ENCODE assay signal across 10 mouse cellular contexts in genomic region chr10:99711567-99711966, GRCm38 (mm10). TPM values are rescaled to one million over a fixed set of nuclear protein-coding genes. Genes with fewer than 3 reads are reported as not detected.
"Had no signal": no experiment of that assay in that cellular context is flagged by ENCODE, and none has a peak within 500 bp of the region (broad histone marks: within the 10 kb centered on the region; RNA-seq: fewer than 3 reads in every experiment).

No protein-coding gene starts in this region.

- ATAC-seq: intestine, embryonic 15.5 days; lung, postnatal 0 days; midbrain, embryonic 13.5 days had no signal

- DNase-seq: kidney, adult 18-20 months; kidney, postnatal 14 days; lung, adult 2 months; right cerebral cortex, adult 18-20 months; right cerebral cortex, postnatal 25 days; thymus, postnatal 36 days had no signal

RNA-seq across cellular contexts. Expression of gene Csl, which starts 47.9 kb away (rescaled TPM):
- total RNA-seq: midbrain, postnatal 0 days had no signal
